Mouse (Mus musculus): ENCODE measurements around the gene R3hdm4. TPM values are rescaled to one million over a fixed set of nuclear protein-coding genes. Genes with fewer than 3 reads are reported as not detected.

Gene R3hdm4
- polyA plus RNA-seq, 1 experiment: 87.2 TPM

DNA sequence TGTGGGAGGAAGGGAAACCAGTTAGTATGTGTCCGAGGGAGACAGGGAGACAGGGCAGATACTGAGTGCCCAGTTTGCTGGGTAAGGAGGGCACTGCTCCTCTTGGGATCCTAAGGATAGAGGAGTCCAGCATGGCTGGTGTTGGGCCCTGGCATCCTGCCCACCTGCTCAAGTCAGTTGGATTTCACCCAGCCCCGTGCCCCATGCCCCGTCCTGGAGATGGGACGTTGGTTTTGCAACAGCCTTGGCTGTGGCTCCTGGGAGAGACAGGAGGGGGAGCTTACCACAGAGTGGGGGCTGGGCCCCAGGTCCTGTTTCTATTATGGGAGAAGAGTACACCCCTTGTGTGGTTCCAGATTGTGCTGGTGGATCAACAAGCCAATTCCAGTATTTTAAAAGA is 36.6 kb downstream of the R3hdm4 start:
- H3K4me1 ChIP-seq (ENCODE audit: control insufficient read depth, insufficient read depth, low read length): peaks cover 28% of the 10 kb centered on the region
- H3K4me3 ChIP-seq (ENCODE audit: insufficient read depth, low read length): no peak overlapping the region
- TF ChIP-seq CTCF (IDR thresholded peaks at IDR 0.05; ENCODE audit: low read depth, low read length) (no peak), POLR2A (IDR thresholded peaks at IDR 0.05; ENCODE audit: borderline replicate concordance, low read depth, low read length) (no peak)
- no peak overlapping the region for H3K27ac ChIP-seq (ENCODE audit: insufficient read depth, low read depth, low read length)

DNA sequence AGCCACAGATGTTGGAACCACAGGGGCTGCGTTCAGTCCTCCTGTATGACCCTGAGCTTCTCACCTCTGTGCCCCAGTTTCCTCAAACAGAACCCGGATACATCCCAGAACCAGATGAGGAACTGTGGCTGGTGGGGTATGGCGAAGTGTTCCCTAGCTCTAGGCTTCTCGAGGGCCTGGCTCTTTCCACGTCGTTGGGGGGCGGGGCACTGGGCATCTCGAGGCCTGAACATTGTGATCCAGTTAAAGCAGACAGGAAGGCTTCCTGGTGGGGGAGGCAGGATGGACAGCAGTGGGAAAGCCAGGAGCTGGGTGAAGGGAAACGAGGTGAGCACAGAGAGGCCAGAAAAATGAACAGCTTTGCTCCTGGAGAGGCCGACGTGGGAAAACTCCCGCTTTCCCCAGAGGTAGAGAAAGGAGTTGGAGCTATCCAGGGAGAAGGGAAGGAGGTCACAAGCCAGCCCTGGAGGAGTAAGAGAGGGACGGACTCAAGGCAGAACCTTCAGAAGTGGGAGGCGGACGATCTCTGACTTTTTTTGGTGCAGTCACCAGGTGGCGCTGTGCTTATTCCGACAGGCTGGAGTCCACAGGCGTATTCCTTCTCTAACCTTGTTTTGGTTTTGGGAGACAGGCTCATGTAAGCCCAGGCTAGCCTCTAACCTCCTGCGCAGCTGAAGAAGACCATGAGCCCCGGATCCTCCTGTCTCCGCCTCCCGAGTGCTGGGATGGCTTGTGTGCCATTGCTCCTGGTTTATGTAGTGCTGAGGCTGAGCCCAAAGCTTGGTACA is 37.5 kb downstream of the R3hdm4 start:
- H3K4me3 ChIP-seq (ENCODE audit: insufficient read depth, low read length): no peak overlapping the region
- no peak overlapping the region for H3K27ac ChIP-seq (ENCODE audit: insufficient read depth, low read depth, low read length)
- TF ChIP-seq POLR2A (IDR thresholded peaks at IDR 0.05; ENCODE audit: borderline replicate concordance, low read depth, low read length): no peak
- TF ChIP-seq CTCF (IDR thresholded peaks at IDR 0.05; ENCODE audit: low read depth, low read length): peak; percentile 69
- peaks cover 33% of the 10 kb centered on the region for H3K4me1 ChIP-seq (ENCODE audit: control insufficient read depth, insufficient read depth, low read length)

DNA sequence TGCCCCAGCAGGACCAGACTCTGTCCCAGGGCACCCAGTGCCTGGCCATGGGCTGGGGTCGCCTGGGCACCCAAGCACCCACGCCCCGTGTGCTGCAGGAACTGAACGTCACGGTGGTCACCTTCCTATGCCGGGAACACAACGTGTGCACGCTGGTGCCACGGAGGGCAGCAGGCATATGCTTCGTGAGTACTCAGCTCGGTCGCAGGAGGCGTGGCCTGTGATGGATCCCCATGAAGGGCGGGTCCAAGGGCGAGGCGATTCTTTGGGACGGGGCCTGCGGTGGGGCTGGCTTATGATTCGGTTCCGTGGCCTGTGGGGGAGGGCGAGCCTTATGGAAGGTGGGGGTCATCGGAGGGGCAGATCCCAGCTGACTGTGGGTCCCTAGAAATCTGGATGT is 39.0 kb downstream of the R3hdm4 start:
- H3K4me1 ChIP-seq (ENCODE audit: control insufficient read depth, insufficient read depth, low read length): peaks cover 40% of the 10 kb centered on the region
- no peak overlapping the region for H3K27ac ChIP-seq (ENCODE audit: insufficient read depth, low read depth, low read length)
- H3K4me3 ChIP-seq (ENCODE audit: insufficient read depth, low read length): no peak overlapping the region
- TF ChIP-seq POLR2A (IDR thresholded peaks at IDR 0.05; ENCODE audit: borderline replicate concordance, low read depth, low read length) (no peak), CTCF (IDR thresholded peaks at IDR 0.05; ENCODE audit: low read depth, low read length) (no peak)

DNA sequence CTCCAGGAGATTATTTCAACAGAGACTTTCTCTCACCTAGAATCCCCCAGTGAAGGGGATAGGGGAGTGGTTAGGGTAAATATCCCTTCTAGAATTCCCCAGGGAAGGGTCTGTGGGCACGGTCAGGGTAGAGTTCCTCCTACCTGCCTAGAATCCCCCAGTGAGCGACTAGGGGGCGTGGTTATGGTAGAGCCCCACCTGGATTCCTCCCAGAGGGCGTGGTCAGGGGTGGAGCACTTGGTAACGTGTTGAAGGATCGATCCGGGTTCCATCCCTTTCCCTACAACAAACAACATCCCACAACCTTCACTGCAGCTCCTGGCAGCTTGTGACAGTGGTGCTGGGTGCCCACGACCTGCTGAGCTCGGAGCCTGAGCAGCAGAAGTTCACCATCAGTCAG is 40.3 kb downstream of the R3hdm4 start:
- Histone ChIP-seq H3K4me1 (ENCODE audit: control insufficient read depth, insufficient read depth, low read length) (peaks cover 46% of the 10 kb centered on the region), H3K27ac (ENCODE audit: insufficient read depth, low read depth, low read length) (no peak overlapping the region)

DNA sequence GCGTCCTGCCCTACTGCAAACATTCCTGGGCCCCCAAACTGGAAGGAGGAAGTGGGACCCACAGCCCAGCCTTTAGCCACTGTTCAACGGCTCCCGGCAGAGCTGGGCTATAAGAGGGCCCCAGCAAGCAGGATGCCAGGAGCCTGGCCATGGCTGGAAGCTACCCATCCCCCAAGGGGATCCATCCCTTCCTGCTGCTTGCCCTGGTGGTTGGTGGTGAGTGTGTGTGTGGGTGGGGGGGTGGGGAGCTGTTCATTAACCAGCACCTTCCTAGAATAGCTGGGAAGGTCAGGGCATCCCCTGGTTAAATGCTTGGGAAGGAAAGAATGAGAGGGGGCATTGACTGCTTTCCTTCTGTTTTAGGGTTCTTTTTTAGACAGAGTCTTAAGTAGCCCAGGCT is 41.5 kb downstream of the R3hdm4 start:
- Histone ChIP-seq H3K27ac (ENCODE audit: insufficient read depth, low read depth, low read length) (no peak overlapping the region), H3K4me1 (ENCODE audit: control insufficient read depth, insufficient read depth, low read length) (peaks cover 40% of the 10 kb centered on the region), H3K4me3 (ENCODE audit: insufficient read depth, low read length) (no peak overlapping the region)
- no peak for TF ChIP-seq CTCF (IDR thresholded peaks at IDR 0.05; ENCODE audit: low read depth, low read length)
- no peak for TF ChIP-seq POLR2A (IDR thresholded peaks at IDR 0.05; ENCODE audit: borderline replicate concordance, low read depth, low read length)

More for the DNA sequence above, 40.3 kb downstream of the R3hdm4 start:
- H3K4me3 ChIP-seq (ENCODE audit: insufficient read depth, low read length): no peak overlapping the region
- no peak for TF ChIP-seq POLR2A (IDR thresholded peaks at IDR 0.05; ENCODE audit: borderline replicate concordance, low read depth, low read length)
- TF ChIP-seq CTCF (IDR thresholded peaks at IDR 0.05; ENCODE audit: low read depth, low read length): no peak

DNA sequence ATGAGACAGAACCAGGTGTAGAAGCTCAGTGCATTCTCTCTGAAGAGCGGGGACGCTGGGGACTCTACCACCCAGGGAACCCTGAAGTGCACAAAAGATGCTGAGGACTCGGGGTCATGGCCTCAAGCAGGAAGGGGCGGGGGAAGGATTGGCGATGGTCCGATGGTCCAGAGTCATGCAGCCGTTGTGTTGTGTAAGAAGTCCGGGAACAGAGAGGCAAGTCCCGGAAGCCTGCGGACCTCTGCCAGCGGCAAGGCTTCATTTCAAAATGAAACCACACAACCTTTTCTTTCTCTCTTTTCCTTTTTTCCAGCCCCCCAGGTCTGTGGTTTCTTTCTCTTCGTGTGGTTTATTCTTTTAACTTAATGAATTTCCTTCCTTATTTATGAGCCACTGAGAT is 43.3 kb downstream of the R3hdm4 start:
- Histone ChIP-seq H3K27ac (ENCODE audit: insufficient read depth, low read depth, low read length) (peak overlapping the region; percentile 76), H3K4me3 (ENCODE audit: insufficient read depth, low read length) (peak overlapping the region; percentile 30), H3K4me1 (ENCODE audit: control insufficient read depth, insufficient read depth, low read length) (peaks cover 24% of the 10 kb centered on the region)
- TF ChIP-seq CTCF (IDR thresholded peaks at IDR 0.05; ENCODE audit: low read depth, low read length) (no peak), POLR2A (IDR thresholded peaks at IDR 0.05; ENCODE audit: borderline replicate concordance, low read depth, low read length) (no peak)

DNA sequence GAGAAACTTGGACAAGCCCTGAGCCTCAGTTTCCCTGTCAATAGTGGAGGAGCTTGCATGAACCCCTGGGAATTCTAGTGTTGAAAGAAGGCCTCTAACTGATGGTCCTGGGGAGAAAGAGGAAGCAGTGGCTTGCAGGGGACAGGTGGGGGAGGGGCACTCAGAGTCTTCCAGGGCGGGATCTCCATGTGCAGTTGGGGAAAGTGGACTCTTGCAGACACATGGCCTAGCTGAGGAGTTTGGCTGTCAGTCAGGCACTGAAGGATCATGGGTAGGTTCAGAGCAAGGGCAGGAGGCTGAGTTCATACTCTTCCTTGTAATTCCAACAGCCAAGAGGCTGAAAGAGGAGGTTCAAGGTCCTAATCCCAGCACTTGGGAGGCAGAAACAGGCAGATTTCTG is 43.8 kb downstream of the R3hdm4 start:
- TF ChIP-seq POLR2A (IDR thresholded peaks at IDR 0.05; ENCODE audit: borderline replicate concordance, low read depth, low read length): no peak
- no peak for TF ChIP-seq CTCF (IDR thresholded peaks at IDR 0.05; ENCODE audit: low read depth, low read length)
- Histone ChIP-seq H3K4me3 (ENCODE audit: insufficient read depth, low read length) (0 out of 2 replicates have a peak overlapping the region, but pooled peaks have one; percentile 5), H3K27ac (ENCODE audit: insufficient read depth, low read depth, low read length) (peak overlapping the region; percentile 76), H3K4me1 (ENCODE audit: control insufficient read depth, insufficient read depth, low read length) (peaks cover 23% of the 10 kb centered on the region)

DNA sequence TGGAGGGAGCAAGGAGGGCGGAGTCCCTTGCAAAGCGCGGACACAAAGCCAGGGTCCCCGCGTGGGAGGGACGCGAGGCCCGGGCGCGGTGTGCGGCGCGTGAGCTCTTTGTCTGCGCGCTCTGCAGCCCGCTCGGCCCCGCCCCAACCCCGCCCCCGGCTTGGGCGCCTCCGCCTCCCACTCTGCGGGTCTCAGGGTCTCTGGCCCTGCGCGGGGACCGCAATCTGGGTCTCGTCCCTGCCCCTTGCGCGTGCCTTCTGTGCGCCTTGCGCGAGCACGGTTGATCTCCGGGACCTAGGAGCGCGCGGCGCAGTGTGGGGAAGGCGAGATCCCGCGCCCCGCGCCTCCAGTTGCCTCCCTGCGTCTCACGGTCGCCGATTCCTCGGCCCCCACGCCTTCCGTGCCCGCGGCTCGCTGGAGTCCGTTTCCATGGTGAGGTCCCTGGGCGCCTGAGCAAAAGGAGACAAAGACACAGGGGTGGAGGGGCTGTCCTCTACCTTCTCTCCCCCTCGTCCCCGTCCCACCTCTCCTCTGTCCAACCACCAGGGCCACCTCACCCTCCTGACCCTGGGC is 46.6 kb downstream of the R3hdm4 start, which contains the start of the genes Prtn3 and Plppr3:
TSS of gene Prtn3 (plus strand) at position 187 of the 573 bp plus-strand sequence.
TSS of gene Plppr3 (minus strand) at position 345 of the 573 bp plus-strand sequence.
- Histone ChIP-seq H3K4me3 (ENCODE audit: insufficient read depth, low read length) (peak within 1 kb of the TSS; percentile 60), H3K4me1 (ENCODE audit: control insufficient read depth, insufficient read depth, low read length) (peaks cover 19% of the 10 kb centered on the region), H3K27ac (ENCODE audit: insufficient read depth, low read depth, low read length) (no peak within 1 kb of the TSS)
- TF ChIP-seq POLR2A (IDR thresholded peaks at IDR 0.05; ENCODE audit: borderline replicate concordance, low read depth, low read length) (no peak), CTCF (IDR thresholded peaks at IDR 0.05; ENCODE audit: low read depth, low read length) (no peak)

DNA sequence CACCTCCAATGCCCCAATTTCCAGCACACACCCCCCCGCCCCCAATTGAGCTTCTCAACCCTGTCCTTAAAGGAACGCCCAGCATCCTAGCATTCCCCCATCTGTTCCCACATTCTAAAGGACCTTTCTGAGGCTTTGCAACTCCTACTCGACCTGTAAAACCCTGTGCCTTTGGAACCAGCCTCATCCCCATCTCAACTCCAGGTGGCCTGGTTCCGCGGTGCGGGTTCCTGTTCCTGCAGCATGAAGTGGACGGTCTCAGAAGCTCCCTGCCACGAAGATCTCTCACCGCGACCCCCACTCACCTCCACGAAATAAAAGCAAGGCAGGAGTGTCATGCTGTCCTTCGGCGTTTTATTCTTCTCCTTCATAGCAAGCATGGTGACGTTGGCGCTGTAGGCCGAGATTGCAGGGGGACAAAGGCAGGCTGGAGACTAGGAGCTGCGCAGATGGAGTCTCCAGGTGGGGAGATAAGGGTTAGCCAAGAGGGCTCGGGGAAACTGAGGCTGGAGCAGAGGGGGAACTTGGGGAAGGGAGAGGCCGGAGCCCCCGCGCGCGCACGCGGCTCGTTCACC is 47.2 kb downstream of the R3hdm4 start:
- H3K27ac ChIP-seq (ENCODE audit: insufficient read depth, low read depth, low read length): no peak overlapping the region
- TF ChIP-seq CTCF (IDR thresholded peaks at IDR 0.05; ENCODE audit: low read depth, low read length) (no peak), POLR2A (IDR thresholded peaks at IDR 0.05; ENCODE audit: borderline replicate concordance, low read depth, low read length) (no peak)
- peak overlapping the region; percentile 60 for H3K4me3 ChIP-seq (ENCODE audit: insufficient read depth, low read length)
- peaks cover 15% of the 10 kb centered on the region for H3K4me1 ChIP-seq (ENCODE audit: control insufficient read depth, insufficient read depth, low read length)

DNA sequence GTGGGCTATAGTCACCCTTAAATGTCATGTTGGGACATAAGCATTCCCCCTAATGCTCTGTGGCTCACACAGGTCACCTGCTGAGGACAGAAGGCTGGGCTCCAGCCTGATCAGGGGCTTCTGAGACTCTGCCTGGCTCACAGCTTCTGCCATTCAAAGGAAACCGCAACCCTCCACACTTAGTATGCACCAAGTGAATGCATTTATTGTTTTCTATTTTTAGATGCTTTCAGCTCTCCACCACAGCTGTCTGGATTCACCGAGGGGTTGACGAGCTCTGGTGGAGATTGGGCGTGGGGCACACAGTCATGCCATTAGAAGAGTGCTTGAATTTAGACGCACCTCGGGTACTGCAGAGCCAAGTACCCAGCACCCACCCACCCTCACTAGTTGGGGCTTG is 47.7 kb downstream of the R3hdm4 start:
- peaks cover 11% of the 10 kb centered on the region for H3K4me1 ChIP-seq (ENCODE audit: control insufficient read depth, insufficient read depth, low read length)

More for the DNA sequence above, 47.7 kb downstream of the R3hdm4 start:
- TF ChIP-seq POLR2A (IDR thresholded peaks at IDR 0.05; ENCODE audit: borderline replicate concordance, low read depth, low read length) (no peak), CTCF (IDR thresholded peaks at IDR 0.05; ENCODE audit: low read depth, low read length) (no peak)
- Histone ChIP-seq H3K27ac (ENCODE audit: insufficient read depth, low read depth, low read length) (no peak overlapping the region), H3K4me3 (ENCODE audit: insufficient read depth, low read length) (no peak overlapping the region)

All from bone marrow macrophage, adult 2 months (primary cell).